Mouse (Mus musculus): ENCODE results near the gene A3galt2. TPM values are rescaled to one million over a fixed set of nuclear protein-coding genes. Genes with fewer than 3 reads are reported as not detected.

A3galt2 gene
- polyA plus RNA-seq, 1 experiment from 2014 or later = 0.41 TPM

GRCm38 (mm10) chr4:128766929-128767328, 11.8 kb downstream of the A3galt2 start:
- Histone ChIP-seq H3K36me3 (replicated peaks; ENCODE audit: control insufficient read depth, insufficient read depth) (0 out of 2 replicates have a peak, but pooled peaks cover under 1% of the 10 kb centered on the region), H3K27me3 (ENCODE audit: control insufficient read depth, insufficient read depth, low read length) (no peaks in the 10 kb centered on the region), H3K9ac (no peak overlapping the region), H3K4me1 (replicated peaks; ENCODE audit: control insufficient read depth, insufficient read depth, low read length) (no peaks in the 10 kb centered on the region), H3K9me3 (ENCODE audit: control insufficient read depth, low read length) (peaks cover 13% of the 10 kb centered on the region; the same call in 1 of the 2 replicates), H3K27ac (no peak overlapping the region), H3K4me2 (replicated peaks) (no peak overlapping the region), H3K4me3 (replicated peaks; ENCODE audit: low read length) (no peak overlapping the region)
- 95% methylated on average over 20 of the region's 20 CpGs for WGBS
- ATAC-seq (ENCODE audit: low FRiP score) = no peak
- no peak for DNase-seq (ENCODE audit: low spot score)

GRCm38 (mm10) chr4:128768120-128768519, 13.0 kb downstream of the A3galt2 start:
- DNase-seq (ENCODE audit: low spot score) (no peak), ATAC-seq (ENCODE audit: low FRiP score) (no peak)
- Histone ChIP-seq H3K9me3 (ENCODE audit: control insufficient read depth, low read length) (peaks cover 7% of the 10 kb centered on the region; the same call in 1 of the 2 replicates), H3K9ac (no peak overlapping the region), H3K27me3 (ENCODE audit: control insufficient read depth, insufficient read depth, low read length) (no peaks in the 10 kb centered on the region), H3K27ac (no peak overlapping the region), H3K4me2 (replicated peaks) (no peak overlapping the region), H3K4me3 (replicated peaks; ENCODE audit: low read length) (no peak overlapping the region), H3K4me1 (replicated peaks; ENCODE audit: control insufficient read depth, insufficient read depth, low read length) (no peaks in the 10 kb centered on the region), H3K36me3 (replicated peaks; ENCODE audit: control insufficient read depth, insufficient read depth) (peaks cover 12% of the 10 kb centered on the region)
- WGBS = 76% methylated on average over 13 of the region's 13 CpGs

- Histone ChIP-seq H3K4me3 (replicated peaks; ENCODE audit: low read length) (no peak overlapping the region), H3K27me3 (ENCODE audit: control insufficient read depth, insufficient read depth, low read length) (no peaks in the 10 kb centered on the region), H3K36me3 (replicated peaks; ENCODE audit: control insufficient read depth, insufficient read depth) (peaks cover 28% of the 10 kb centered on the region), H3K4me1 (replicated peaks; ENCODE audit: control insufficient read depth, insufficient read depth, low read length) (no peaks in the 10 kb centered on the region), H3K9ac (no peak overlapping the region), H3K27ac (no peak overlapping the region), H3K9me3 (ENCODE audit: control insufficient read depth, low read length) (no peaks in the 10 kb centered on the region), H3K4me2 (replicated peaks) (no peak overlapping the region)
- ATAC-seq (ENCODE audit: low FRiP score) (no peak), DNase-seq (ENCODE audit: low spot score) (no peak)
- WGBS = 87% methylated on average over 13 of the region's 13 CpGs
Observed at GRCm38 (mm10) chr4:128769569-128770355, 14.6 kb downstream of the A3galt2 start.

GRCm38 (mm10) chr4:128770698-128771097, 15.5 kb downstream of the A3galt2 start:
- ATAC-seq (ENCODE audit: low FRiP score) (no peak), DNase-seq (ENCODE audit: low spot score) (no peak)
- H3K4me3 ChIP-seq (replicated peaks; ENCODE audit: low read length) = no peak overlapping the region
- H3K9ac ChIP-seq = no peak overlapping the region
- H3K27me3 ChIP-seq (ENCODE audit: control insufficient read depth, insufficient read depth, low read length) = no peaks in the 10 kb centered on the region
- WGBS = 83% methylated on average over 5 of the region's 5 CpGs
- peaks cover 38% of the 10 kb centered on the region for H3K36me3 ChIP-seq (replicated peaks; ENCODE audit: control insufficient read depth, insufficient read depth)
- H3K27ac ChIP-seq = no peak overlapping the region
- no peaks in the 10 kb centered on the region for H3K4me1 ChIP-seq (replicated peaks; ENCODE audit: control insufficient read depth, insufficient read depth, low read length)
- no peak overlapping the region for H3K4me2 ChIP-seq (replicated peaks)
- no peaks in the 10 kb centered on the region for H3K9me3 ChIP-seq (ENCODE audit: control insufficient read depth, low read length)

GRCm38 (mm10) chr4:128773820-128774219, 18.7 kb downstream of the A3galt2 start:
- Histone ChIP-seq H3K9me3 (ENCODE audit: control insufficient read depth, low read length) (no peaks in the 10 kb centered on the region), H3K27ac (no peak overlapping the region), H3K4me1 (replicated peaks; ENCODE audit: control insufficient read depth, insufficient read depth, low read length) (no peaks in the 10 kb centered on the region), H3K4me3 (replicated peaks; ENCODE audit: low read length) (no peak overlapping the region), H3K4me2 (replicated peaks) (no peak overlapping the region), H3K9ac (no peak overlapping the region), H3K36me3 (replicated peaks; ENCODE audit: control insufficient read depth, insufficient read depth) (peaks cover 66% of the 10 kb centered on the region), H3K27me3 (ENCODE audit: control insufficient read depth, insufficient read depth, low read length) (no peaks in the 10 kb centered on the region)
- DNase-seq (ENCODE audit: low spot score) = no peak
- no peak for ATAC-seq (ENCODE audit: low FRiP score)
- 91% methylated on average over 11 of the region's 11 CpGs for WGBS

GRCm38 (mm10) chr4:128774467-128774866, 19.3 kb downstream of the A3galt2 start:
- H3K9ac ChIP-seq = no peak overlapping the region
- WGBS = 94% methylated on average over 9 of the region's 9 CpGs
- H3K36me3 ChIP-seq (replicated peaks; ENCODE audit: control insufficient read depth, insufficient read depth) = peaks cover 72% of the 10 kb centered on the region
- H3K27ac ChIP-seq = no peak overlapping the region
- H3K9me3 ChIP-seq (ENCODE audit: control insufficient read depth, low read length) = no peaks in the 10 kb centered on the region
- H3K4me2 ChIP-seq (replicated peaks) = no peak overlapping the region
- peak; percentile 2; the same call in 1 of the 2 replicates for ATAC-seq (ENCODE audit: low FRiP score)
- no peak overlapping the region for H3K4me3 ChIP-seq (replicated peaks; ENCODE audit: low read length)
- no peaks in the 10 kb centered on the region for H3K4me1 ChIP-seq (replicated peaks; ENCODE audit: control insufficient read depth, insufficient read depth, low read length)
- DNase-seq (ENCODE audit: low spot score) = peak; percentile 58
- H3K27me3 ChIP-seq (ENCODE audit: control insufficient read depth, insufficient read depth, low read length) = no peaks in the 10 kb centered on the region

GRCm38 (mm10) chr4:128776568-128777289, 21.6 kb downstream of the A3galt2 start:
- H3K36me3 ChIP-seq (replicated peaks; ENCODE audit: control insufficient read depth, insufficient read depth) = peaks cover 95% of the 10 kb centered on the region
- H3K27ac ChIP-seq = no peak overlapping the region
- no peak overlapping the region for H3K9ac ChIP-seq
- ATAC-seq (ENCODE audit: low FRiP score) = peak; percentile 46; the same call in 1 of the 2 replicates
- no peaks in the 10 kb centered on the region for H3K9me3 ChIP-seq (ENCODE audit: control insufficient read depth, low read length)
- no peaks in the 10 kb centered on the region for H3K4me1 ChIP-seq (replicated peaks; ENCODE audit: control insufficient read depth, insufficient read depth, low read length)
- no peaks in the 10 kb centered on the region for H3K27me3 ChIP-seq (ENCODE audit: control insufficient read depth, insufficient read depth, low read length)
- no peak overlapping the region for H3K4me2 ChIP-seq (replicated peaks)
- WGBS = 45% methylated on average over 20 of the region's 20 CpGs
- DNase-seq (ENCODE audit: low spot score) = peak; percentile 87
- no peak overlapping the region for H3K4me3 ChIP-seq (replicated peaks; ENCODE audit: low read length)

- WGBS = 82% methylated on average over 11 of the region's 11 CpGs
- ATAC-seq (ENCODE audit: low FRiP score) (no peak), DNase-seq (ENCODE audit: low spot score) (no peak)
- no peaks in the 10 kb centered on the region for H3K27me3 ChIP-seq (ENCODE audit: control insufficient read depth, insufficient read depth, low read length)
- no peaks in the 10 kb centered on the region for H3K4me1 ChIP-seq (replicated peaks; ENCODE audit: control insufficient read depth, insufficient read depth, low read length)
- no peak overlapping the region for H3K4me3 ChIP-seq (replicated peaks; ENCODE audit: low read length)
- H3K36me3 ChIP-seq (replicated peaks; ENCODE audit: control insufficient read depth, insufficient read depth) = peaks cover 96% of the 10 kb centered on the region
- no peak overlapping the region for H3K27ac ChIP-seq
- H3K9me3 ChIP-seq (ENCODE audit: control insufficient read depth, low read length) = no peaks in the 10 kb centered on the region
- no peak overlapping the region for H3K9ac ChIP-seq
- H3K4me2 ChIP-seq (replicated peaks) = no peak overlapping the region
Observed at GRCm38 (mm10) chr4:128777593-128777992, 22.4 kb downstream of the A3galt2 start.

GRCm38 (mm10) chr4:128782037-128782436, 26.9 kb downstream of the A3galt2 start:
- ATAC-seq (ENCODE audit: low FRiP score) (no peak), DNase-seq (ENCODE audit: low spot score) (no peak)
- H3K9ac ChIP-seq = no peak overlapping the region
- H3K4me3 ChIP-seq (replicated peaks; ENCODE audit: low read length) = no peak overlapping the region
- H3K27ac ChIP-seq = no peak overlapping the region
- H3K4me1 ChIP-seq (replicated peaks; ENCODE audit: control insufficient read depth, insufficient read depth, low read length) = no peaks in the 10 kb centered on the region
- H3K36me3 ChIP-seq (replicated peaks; ENCODE audit: control insufficient read depth, insufficient read depth) = peaks cover 93% of the 10 kb centered on the region
- no peaks in the 10 kb centered on the region for H3K27me3 ChIP-seq (ENCODE audit: control insufficient read depth, insufficient read depth, low read length)
- H3K4me2 ChIP-seq (replicated peaks) = no peak overlapping the region
- no peaks in the 10 kb centered on the region for H3K9me3 ChIP-seq (ENCODE audit: control insufficient read depth, low read length)
- WGBS = 93% methylated on average over 7 of the region's 7 CpGs

All from hindbrain, embryonic 14.5 days (tissue).